Mouse (Mus musculus): Measurements from ENCODE around the gene Cd3d.

DNA sequence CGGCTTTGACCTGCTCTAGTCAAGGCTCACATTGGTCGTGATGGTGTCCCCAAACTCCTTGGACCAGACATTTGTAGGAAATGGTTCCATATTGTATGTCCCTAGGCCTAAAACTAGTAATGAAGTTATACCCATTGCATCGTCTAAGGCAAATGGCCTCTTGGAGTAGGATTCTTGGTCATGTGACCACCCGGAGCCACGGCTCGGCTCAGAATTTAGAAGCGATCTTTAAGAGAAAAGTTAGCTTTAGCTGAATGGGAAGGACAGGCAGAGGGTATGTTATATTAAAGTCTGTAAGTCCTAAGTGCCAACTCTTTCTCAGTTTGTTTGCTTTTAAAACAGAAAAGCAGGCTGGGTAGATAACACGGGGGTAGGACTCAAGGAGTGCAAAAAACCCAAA, 495 bp downstream of the Cd3d start:
- TF ChIP-seq CTCF (IDR thresholded peaks at IDR 0.05; ENCODE audit: extremely low read depth, insufficient read length, insufficient replicate concordance, low read depth, low read length) (no peak), POLR2A (IDR thresholded peaks at IDR 0.05; ENCODE audit: low read depth, low read length) (no peak)

Measured in small intestine, adult 2 months (tissue).